Mouse (Mus musculus) limb, embryonic 14.5 days (tissue): Measurements from ENCODE around the gene Mettl7a1. TPM values are rescaled to one million over a fixed set of nuclear protein-coding genes. Genes with fewer than 3 reads are reported as not detected.
"Not testable (repeated sequence)": the region's sequence is repeated elsewhere in the genome, so short reads cannot be mapped to it uniquely, and the experiment has no call there.

Experiments used
- ATAC-seq: fragments of 200-750 bp; cut with Nextera tagmentation; 2 replicates; pipeline ENCODE4 v1.8.0; 2017; ENCODE audit warnings: low read depth, moderate number of reproducible peaks, moderate TSS enrichment; ENCODE audit not compliant: low FRiP score
- DNase-seq: peaks from one replicate; pipeline ENCODE4 v3.0.0-alpha.2; 2015; ENCODE audit warnings: low spot score
- H3K27ac ChIP-seq: fragments of 300-500 bp; sonication (generic); replicated peaks from 2 replicates; pipeline ENCODE4 v1.5.1; 2014; ENCODE audit warnings: low read depth, mild to moderate bottlenecking, low read length, moderate library complexity, mixed read lengths
- H3K27me3 ChIP-seq: fragments of 300-500 bp; sonication (generic); 2 replicates; pipeline ENCODE4 v1.6.1; 2014; ENCODE audit warnings: low read length, mixed read lengths; ENCODE audit not compliant: control insufficient read depth, insufficient read depth
- H3K36me3 ChIP-seq: fragments of 300-500 bp; sonication (generic); 2 replicates; pipeline ENCODE4 v1.6.1; 2014; ENCODE audit warnings: mild to moderate bottlenecking, low read length, moderate library complexity, mixed read lengths; ENCODE audit not compliant: control insufficient read depth, insufficient read depth
- H3K4me1 ChIP-seq: fragments of 300-500 bp; sonication (generic); 2 replicates; pipeline ENCODE4 v1.6.1; 2014; ENCODE audit warnings: antibody characterized with exemption, low read length, mixed read lengths; ENCODE audit not compliant: control insufficient read depth, insufficient read depth
- H3K4me2 ChIP-seq: fragments of 300-500 bp; sonication (generic); replicated peaks from 2 replicates; pipeline ENCODE4 v1.6.1; 2014; ENCODE audit warnings: low read depth, mild to moderate bottlenecking, low read length, moderate library complexity; ENCODE audit not compliant: severe bottlenecking
- H3K4me3 ChIP-seq: fragments of 300-500 bp; sonication (generic); replicated peaks from 2 replicates; pipeline ENCODE4 v1.5.1; 2014; ENCODE audit warnings: low read length
- H3K9ac ChIP-seq: fragments of 300-500 bp; sonication (generic); 2 replicates; pipeline ENCODE4 v1.6.1; 2014; ENCODE audit warnings: mild to moderate bottlenecking, low read depth, low read length, moderate library complexity; ENCODE audit not compliant: severe bottlenecking
- H3K9me3 ChIP-seq: fragments of 300-500 bp; sonication (generic); 2 replicates; pipeline ENCODE4 v1.6.1; 2016; ENCODE audit warnings: low read length; ENCODE audit not compliant: control insufficient read depth
- POLR2A ChIP-seq: fragments of 200-500 bp; IDR thresholded peaks from 2 replicates; pipeline ENCODE4 v1.8.0; 2012; ENCODE audit warnings: inconsistent platforms, mild to moderate bottlenecking, moderate library complexity, borderline replicate concordance; ENCODE audit not compliant: insufficient read depth, insufficient read length; ENCODE audit errors: extremely low read depth
- WGBS: fragments of 180-500 bp; shearing (Covaris S2); extraction: QIAGEN DNeasy Blood & Tissue Kit; methylation state at CpG from one replicate; pipeline ENCODE4 v1.1.7; 2014; 5-methylcytosine and 5-hydroxymethylcytosine counted together
- polyA plus RNA-seq, 2 experiments: library from polyadenylated mRNA; depleted of rRNA in 1 of 2; stranded (reverse) in 1 of 2; unstranded in 1 of 2; fragments of >200 nt; fragmentation: Nextera tagmentation in 1 of 2; extraction: Ambion mirVana in 1 of 2; gene quantifications; 2 replicates each; pipeline versions ENCODE4 v1.2.1 to v1.2.3; 2012 to 2014

Gene Mettl7a1
- polyA plus RNA-seq, 2 experiments = 3.0 to 14.9 TPM

DNA sequence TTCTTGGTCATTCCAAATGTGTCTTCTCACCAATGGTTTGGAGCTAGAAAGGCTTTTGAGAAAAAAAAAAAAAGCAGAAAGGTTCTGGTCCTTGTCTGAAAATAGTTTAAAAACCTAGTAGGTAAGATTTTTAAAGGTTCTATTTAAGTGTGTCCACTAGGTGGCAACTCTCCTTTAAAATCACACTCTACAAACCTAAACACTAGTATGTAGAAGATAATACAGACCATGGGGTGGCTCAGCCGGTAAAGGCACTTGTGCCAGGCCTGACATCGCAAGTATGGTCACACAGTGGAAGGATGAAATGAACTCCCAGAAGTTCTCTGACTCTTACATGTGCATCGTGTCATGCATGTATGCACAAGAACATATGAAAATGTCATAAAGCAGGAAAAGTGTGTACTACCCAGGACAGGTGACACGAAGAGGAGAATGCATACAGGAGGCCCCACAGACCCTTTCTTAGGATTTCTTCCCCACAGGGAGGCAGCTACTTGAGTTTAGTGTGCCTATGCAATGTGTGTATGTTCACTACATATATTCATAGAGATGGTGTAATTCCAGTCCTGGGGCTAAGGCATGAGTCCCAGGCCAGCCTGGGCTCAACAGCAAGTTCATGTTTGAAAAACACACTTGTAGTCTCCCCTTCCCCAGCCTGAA is 40.6 kb upstream of the Mettl7a1 start:
- no peak overlapping the region for H3K4me3 ChIP-seq
- no peak overlapping the region for H3K9ac ChIP-seq
- no peaks in the 10 kb centered on the region for H3K9me3 ChIP-seq
- no peak overlapping the region for H3K4me2 ChIP-seq
- TF ChIP-seq POLR2A = no peak
- ATAC-seq (no peak), DNase-seq (peak; percentile 59)
- H3K27ac ChIP-seq = no peak overlapping the region
- H3K4me1 ChIP-seq = no peaks in the 10 kb centered on the region
- H3K27me3 ChIP-seq = no peaks in the 10 kb centered on the region
- H3K36me3 ChIP-seq = peaks cover 17% of the 10 kb centered on the region
- WGBS = 25% methylated on average over 4 of the region's 4 CpGs

DNA sequence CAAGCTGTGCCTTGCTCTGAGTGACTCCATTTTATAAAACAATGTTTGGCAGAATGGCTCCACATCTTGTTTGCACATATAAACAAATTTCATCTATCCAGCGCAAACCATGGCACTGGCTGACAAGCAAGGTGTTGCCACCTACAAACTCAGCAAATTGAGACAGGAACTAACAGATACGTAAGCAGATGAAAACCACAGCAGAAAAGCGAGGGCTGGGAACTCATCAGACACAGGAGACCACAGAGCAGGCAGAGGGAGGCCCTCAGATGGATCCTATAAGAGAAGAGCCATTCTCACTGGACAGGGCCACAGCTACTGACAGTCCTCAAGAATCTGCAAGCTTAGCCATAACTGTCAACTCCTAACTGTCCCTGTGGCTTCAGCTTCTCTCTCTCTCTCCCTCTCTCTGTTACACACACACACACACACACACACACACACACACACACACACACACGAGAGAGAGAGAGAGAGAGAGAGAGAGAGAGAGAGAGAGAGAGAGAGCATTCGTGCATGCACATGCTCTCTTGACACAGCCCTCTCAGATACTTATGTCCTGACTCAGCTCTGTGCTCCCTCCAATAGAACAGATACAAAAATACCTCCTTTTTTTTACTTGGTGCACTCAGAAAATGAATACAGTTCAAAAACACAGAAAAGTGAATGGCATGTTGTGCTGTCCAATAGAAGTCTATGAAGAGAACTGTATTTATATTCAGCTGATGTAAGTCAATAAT is 38.2 kb upstream of the Mettl7a1 start:
- Histone ChIP-seq H3K9me3 (no peaks in the 10 kb centered on the region), H3K36me3 (peaks cover 6% of the 10 kb centered on the region; the same call in 1 of the 2 replicates), H3K4me2 (no peak overlapping the region), H3K27ac (no peak overlapping the region), H3K4me3 (no peak overlapping the region), H3K9ac (no peak overlapping the region), H3K4me1 (no peaks in the 10 kb centered on the region), H3K27me3 (no peaks in the 10 kb centered on the region)
- ATAC-seq (no peak), DNase-seq (no peak)
- TF ChIP-seq POLR2A = no peak
- 83% methylated on average over 4 of the region's 5 CpGs for WGBS

DNA sequence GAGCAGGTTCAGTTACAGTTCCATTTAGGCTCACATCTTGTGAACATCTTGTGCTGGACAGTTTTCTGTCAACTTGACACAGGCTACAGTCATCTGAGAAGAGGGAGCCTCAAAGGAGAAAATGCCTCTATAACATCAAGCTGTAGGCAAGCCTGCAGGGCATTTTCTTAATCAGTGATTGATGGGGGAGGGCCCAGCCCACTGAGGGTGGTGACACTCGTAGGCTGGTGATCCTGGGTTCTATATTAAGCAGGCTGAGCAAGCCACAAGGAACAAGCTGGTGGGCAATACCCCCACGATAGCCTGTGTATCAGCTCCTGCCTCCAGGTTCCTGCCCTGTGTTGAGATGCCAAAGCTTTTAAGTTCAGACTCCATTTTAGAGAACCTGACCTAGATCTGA is 35.0 kb upstream of the Mettl7a1 start:
- WGBS = 72% methylated on average over 2 of the region's 2 CpGs
- no peak overlapping the region for H3K27ac ChIP-seq
- ATAC-seq = no peak

DNA sequence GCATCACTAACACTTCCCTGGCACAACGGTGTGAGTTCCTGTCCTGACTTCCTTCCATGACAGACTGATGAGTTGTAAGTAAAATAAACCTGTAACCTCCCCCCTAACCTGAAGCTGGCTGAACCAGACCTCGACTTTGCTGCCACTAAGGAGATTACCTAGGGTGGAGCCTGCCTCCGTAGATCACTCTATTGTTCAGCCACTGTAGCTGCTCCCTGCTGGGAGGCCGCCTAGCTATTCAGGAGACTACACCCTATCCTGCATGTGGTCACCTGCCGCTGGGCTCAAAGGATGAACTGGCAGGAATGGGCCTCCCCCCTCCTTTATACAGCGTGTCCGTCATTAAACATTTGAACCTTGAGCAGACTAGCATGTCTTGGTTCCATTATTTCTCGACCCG is 34.2 kb upstream of the Mettl7a1 start:
- DNase-seq (no peak), ATAC-seq (no peak)
- Histone ChIP-seq H3K4me1 (no peaks in the 10 kb centered on the region), H3K27ac (no peak overlapping the region), H3K4me3 (no peak overlapping the region), H3K27me3 (no peaks in the 10 kb centered on the region), H3K9me3 (no peaks in the 10 kb centered on the region), H3K4me2 (no peak overlapping the region), H3K36me3 (no peaks in the 10 kb centered on the region), H3K9ac (no peak overlapping the region)
- WGBS = 37% methylated on average over 9 of the region's 9 CpGs
- TF ChIP-seq POLR2A = no peak

More for the DNA sequence above, 35.0 kb upstream of the Mettl7a1 start:
- DNase-seq = no peak
- Histone ChIP-seq H3K36me3 (no peaks in the 10 kb centered on the region), H3K27me3 (no peaks in the 10 kb centered on the region), H3K4me1 (no peaks in the 10 kb centered on the region), H3K4me3 (no peak overlapping the region), H3K4me2 (no peak overlapping the region), H3K9ac (no peak overlapping the region), H3K9me3 (no peaks in the 10 kb centered on the region)
- no peak for TF ChIP-seq POLR2A

- not testable (repeated sequence) for H3K9ac ChIP-seq, H3K36me3 ChIP-seq, H3K9me3 ChIP-seq, H3K27ac ChIP-seq, H3K27me3 ChIP-seq, H3K4me2 ChIP-seq, H3K4me1 ChIP-seq, ATAC-seq, H3K4me3 ChIP-seq, DNase-seq
- WGBS = 34% methylated on average over 7 of the region's 7 CpGs
Observed at GRCm38 (mm10) chr15:100270609-100271008, 33.3 kb upstream of the Mettl7a1 start.
